Mouse (Mus musculus): ENCODE measurements around the gene Gm37240. TPM values are rescaled to one million over a fixed set of nuclear protein-coding genes. Genes with fewer than 3 reads are reported as not detected.
"Not testable (repeated sequence)": the region's sequence is repeated elsewhere in the genome, so short reads cannot be mapped to it uniquely, and the experiment has no call there.

Gm37240 gene
- polyA plus RNA-seq, 1 experiment from 2014 or later = 0.21 TPM

- not testable (repeated sequence) for H3K27ac ChIP-seq; H3K27me3 ChIP-seq; ATAC-seq (ENCODE audit: low read depth); H3K36me3 ChIP-seq; H3K4me2 ChIP-seq; H3K9ac ChIP-seq; H3K4me3 ChIP-seq (replicated peaks); DNase-seq; H3K9me3 ChIP-seq (replicated peaks)
- peaks cover 13% of the 10 kb centered on the region for H3K4me1 ChIP-seq (replicated peaks)
- 85% methylated on average over 2 of the region's 2 CpGs for WGBS (ENCODE audit: insufficient replicate concordance)
Measured at GRCm38 (mm10) chr3:84562911-84563310, 1324.4 kb downstream of the Gm37240 start.

DNA sequence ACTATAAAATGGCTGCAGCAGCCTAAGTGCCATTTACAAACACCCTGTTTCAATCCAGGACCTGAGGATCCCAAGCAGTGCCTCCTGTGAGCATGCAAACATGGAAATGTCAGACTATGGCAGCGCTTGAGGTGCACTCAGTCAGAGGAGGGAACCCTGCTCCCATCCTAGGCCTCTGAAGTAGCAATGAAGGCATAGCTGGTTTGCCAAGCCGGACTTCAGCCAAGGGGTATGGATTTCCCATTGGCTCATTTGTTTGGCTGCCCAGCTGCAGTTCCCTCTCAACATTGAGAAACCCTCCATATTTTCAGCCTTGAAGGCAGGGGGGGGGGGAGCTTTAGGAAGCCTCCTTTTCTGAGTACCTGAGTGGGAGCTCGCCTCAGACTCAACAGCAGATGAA, 1329.0 kb downstream of the Gm37240 start:
- Histone ChIP-seq H3K4me1 (replicated peaks) (peaks cover 14% of the 10 kb centered on the region), H3K4me3 (replicated peaks) (no peak overlapping the region), H3K4me2 (no peak overlapping the region), H3K27me3 (no peaks in the 10 kb centered on the region), H3K9me3 (replicated peaks) (no peaks in the 10 kb centered on the region), H3K36me3 (no peaks in the 10 kb centered on the region), H3K27ac (no peak overlapping the region), H3K9ac (no peak overlapping the region)
- WGBS (ENCODE audit: insufficient replicate concordance) = 88% methylated on average over 3 of the region's 3 CpGs
- ATAC-seq (ENCODE audit: low read depth) (no peak), DNase-seq (no peak)

DNA sequence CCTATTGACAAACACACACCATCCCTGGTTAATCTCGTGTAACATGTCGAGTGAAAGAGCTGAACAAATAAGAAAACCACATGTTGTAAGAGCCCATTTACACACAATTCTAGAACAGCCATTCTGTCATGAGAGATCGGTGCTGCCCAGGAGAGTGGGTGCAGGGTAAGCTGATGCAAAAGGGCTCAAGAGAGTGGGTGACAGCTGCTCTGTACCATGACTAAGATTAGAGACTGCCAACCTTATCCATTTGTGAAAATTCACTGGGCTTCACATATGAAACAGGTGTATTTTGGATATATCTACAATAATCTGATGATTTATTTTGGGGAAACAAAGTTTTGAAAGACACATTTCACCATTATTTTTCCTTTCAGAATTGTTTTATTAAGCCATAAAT, 1331.5 kb downstream of the Gm37240 start:
- H3K4me3 ChIP-seq (replicated peaks) = no peak overlapping the region
- ATAC-seq (ENCODE audit: low read depth) = no peak
- H3K9me3 ChIP-seq (replicated peaks) = no peaks in the 10 kb centered on the region
- H3K4me1 ChIP-seq (replicated peaks) = peaks cover 8% of the 10 kb centered on the region
- H3K27ac ChIP-seq = no peak overlapping the region
- H3K36me3 ChIP-seq = no peaks in the 10 kb centered on the region
- H3K27me3 ChIP-seq = no peaks in the 10 kb centered on the region
- no peak overlapping the region for H3K4me2 ChIP-seq
- whole genome bisulfite sequencing (ENCODE audit: insufficient replicate concordance) = 68% methylated on average over 3 of the region's 3 CpGs
- H3K9ac ChIP-seq = no peak overlapping the region
- DNase-seq = no peak

DNA sequence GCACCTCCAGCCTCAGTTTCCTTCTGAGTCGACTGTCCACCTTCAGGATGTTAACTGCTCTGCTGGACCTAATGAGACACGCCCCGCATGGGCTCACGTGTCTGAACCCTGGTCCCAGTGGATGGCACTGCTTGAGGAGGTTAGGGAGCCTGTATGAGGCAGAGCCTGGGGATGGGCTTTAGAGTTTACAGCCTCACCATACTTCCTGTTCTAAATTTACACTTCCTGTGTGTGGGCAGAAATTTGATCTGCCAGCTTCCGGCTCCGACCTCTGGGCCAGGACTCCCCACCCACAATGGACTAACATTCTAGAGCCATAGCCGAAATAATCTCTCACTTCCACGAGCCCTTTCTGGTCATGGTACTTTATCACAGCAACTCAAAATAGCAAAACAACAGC, 1340.1 kb downstream of the Gm37240 start:
- Histone ChIP-seq H3K27me3 (no peaks in the 10 kb centered on the region), H3K36me3 (no peaks in the 10 kb centered on the region), H3K4me1 (replicated peaks) (peaks cover 6% of the 10 kb centered on the region), H3K4me2 (no peak overlapping the region), H3K4me3 (replicated peaks) (no peak overlapping the region), H3K9me3 (replicated peaks) (no peaks in the 10 kb centered on the region), H3K27ac (no peak overlapping the region), H3K9ac (no peak overlapping the region)
- no peak for DNase-seq
- ATAC-seq (ENCODE audit: low read depth) = peak; percentile 26; the same call in 1 of the 2 replicates
- 37% methylated on average over 8 of the region's 8 CpGs for WGBS (ENCODE audit: insufficient replicate concordance)

DNA sequence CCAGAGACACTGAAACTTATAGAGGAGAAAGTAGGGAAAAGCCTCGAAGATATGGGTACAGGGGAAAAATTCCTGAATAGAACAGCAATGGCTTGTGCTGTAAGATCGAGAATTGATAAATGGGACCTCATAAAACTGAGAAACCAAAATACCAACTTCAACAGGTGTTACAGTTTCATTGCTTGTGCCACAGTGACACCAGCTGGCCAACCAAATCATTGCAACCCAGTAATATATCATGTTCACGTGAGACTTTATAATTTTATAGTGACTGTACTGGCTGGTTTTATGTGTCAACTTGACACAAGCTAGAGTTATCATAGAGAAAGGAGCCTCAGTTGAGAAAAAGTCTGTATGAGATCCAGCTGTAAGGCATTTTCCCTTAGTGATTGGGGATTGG, 1344.9 kb downstream of the Gm37240 start:
- 7% methylated on average over 3 of the region's 3 CpGs for WGBS (ENCODE audit: insufficient replicate concordance)
- H3K4me1 ChIP-seq (replicated peaks) = peaks cover 20% of the 10 kb centered on the region
- H3K4me2 ChIP-seq; H3K9me3 ChIP-seq (replicated peaks); H3K4me3 ChIP-seq (replicated peaks); H3K9ac ChIP-seq; H3K27ac ChIP-seq; ATAC-seq (ENCODE audit: low read depth); H3K27me3 ChIP-seq; H3K36me3 ChIP-seq: not testable (repeated sequence)
- peak; percentile 27 for DNase-seq

- DNase-seq (no peak), ATAC-seq (ENCODE audit: low read depth) (no peak)
- Histone ChIP-seq H3K4me1 (replicated peaks) (peaks cover 15% of the 10 kb centered on the region), H3K9ac (no peak overlapping the region), H3K27me3 (no peaks in the 10 kb centered on the region), H3K4me2 (no peak overlapping the region), H3K36me3 (no peaks in the 10 kb centered on the region), H3K4me3 (replicated peaks) (no peak overlapping the region), H3K27ac (no peak overlapping the region), H3K9me3 (replicated peaks) (no peaks in the 10 kb centered on the region)
- WGBS (ENCODE audit: insufficient replicate concordance) = 64% methylated on average over 1 of the region's 1 CpGs
Measured at GRCm38 (mm10) chr3:84541881-84542280, 1345.4 kb downstream of the Gm37240 start.

DNA sequence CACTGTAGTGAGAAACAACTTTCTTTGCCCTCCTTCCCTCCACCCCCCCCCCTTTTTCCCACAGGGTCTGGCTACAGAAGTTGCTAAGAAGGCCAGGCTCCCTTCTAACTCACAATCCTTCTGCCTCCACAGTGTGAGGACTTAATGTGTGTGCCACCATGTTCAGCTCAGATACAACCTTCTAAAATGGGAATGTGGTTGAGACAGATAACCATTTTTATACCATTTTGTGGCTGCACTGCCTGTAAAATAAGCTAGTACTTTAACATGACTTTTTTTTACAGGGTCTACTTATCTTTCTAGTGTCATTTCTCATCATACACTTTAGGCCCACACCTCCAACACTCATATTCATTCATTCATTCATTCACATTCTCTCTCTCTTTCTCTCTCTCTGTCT, 1346.7 kb downstream of the Gm37240 start:
- Histone ChIP-seq H3K4me1 (replicated peaks) (peaks cover 15% of the 10 kb centered on the region), H3K36me3 (no peaks in the 10 kb centered on the region), H3K9me3 (replicated peaks) (no peaks in the 10 kb centered on the region), H3K4me3 (replicated peaks) (no peak overlapping the region), H3K27me3 (no peaks in the 10 kb centered on the region), H3K9ac (no peak overlapping the region), H3K4me2 (no peak overlapping the region), H3K27ac (no peak overlapping the region)
- DNase-seq (no peak), ATAC-seq (ENCODE audit: low read depth) (peak; percentile 47; the same call in 1 of the 2 replicates)

- H3K27ac ChIP-seq = no peak overlapping the region
- WGBS (ENCODE audit: insufficient replicate concordance) = 76% methylated on average over 6 of the region's 6 CpGs
- H3K4me2 ChIP-seq = no peak overlapping the region
- H3K36me3 ChIP-seq = no peaks in the 10 kb centered on the region
- H3K4me1 ChIP-seq (replicated peaks) = peaks cover 13% of the 10 kb centered on the region
- no peak overlapping the region for H3K9ac ChIP-seq
- ATAC-seq (ENCODE audit: low read depth) (no peak), DNase-seq (no peak)
- no peak overlapping the region for H3K4me3 ChIP-seq (replicated peaks)
- H3K9me3 ChIP-seq (replicated peaks) = no peaks in the 10 kb centered on the region
- H3K27me3 ChIP-seq = no peaks in the 10 kb centered on the region
Measured at GRCm38 (mm10) chr3:84536987-84537386, 1350.3 kb downstream of the Gm37240 start.

GRCm38 (mm10) chr3:84533227-84533626, 1354.1 kb downstream of the Gm37240 start:
- Histone ChIP-seq H3K36me3 (no peaks in the 10 kb centered on the region), H3K27ac (no peak overlapping the region), H3K4me1 (replicated peaks) (no peaks in the 10 kb centered on the region), H3K4me2 (no peak overlapping the region), H3K27me3 (no peaks in the 10 kb centered on the region), H3K9me3 (replicated peaks) (no peaks in the 10 kb centered on the region), H3K9ac (no peak overlapping the region), H3K4me3 (replicated peaks) (no peak overlapping the region)
- ATAC-seq (ENCODE audit: low read depth) (no peak), DNase-seq (no peak)
- WGBS (ENCODE audit: insufficient replicate concordance) = 56% methylated on average over 5 of the region's 5 CpGs

DNA sequence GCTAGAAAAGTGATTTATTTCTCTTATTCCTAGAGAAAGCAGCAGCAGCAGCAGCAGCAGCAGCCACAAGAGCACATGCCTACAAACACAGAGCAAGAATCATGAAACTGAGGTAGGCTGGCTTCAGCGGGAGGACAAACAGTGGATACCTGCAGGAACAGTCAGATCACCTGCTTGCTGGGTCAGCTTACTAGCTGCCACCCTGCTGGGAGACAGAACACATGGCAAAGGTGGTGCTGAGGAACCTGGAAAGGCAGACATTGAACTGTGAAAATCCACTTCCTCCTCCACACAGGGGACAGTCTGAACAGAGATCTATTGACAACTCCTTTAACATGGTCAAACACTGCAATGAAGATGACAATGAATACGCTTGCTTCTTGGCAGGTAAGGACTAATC, 1358.3 kb downstream of the Gm37240 start:
- H3K4me1 ChIP-seq (replicated peaks) = no peaks in the 10 kb centered on the region
- WGBS (ENCODE audit: insufficient replicate concordance) = 73% methylated on average over 2 of the region's 2 CpGs
- no peak overlapping the region for H3K4me2 ChIP-seq
- DNase-seq (no peak), ATAC-seq (ENCODE audit: low read depth) (no peak)
- H3K9me3 ChIP-seq (replicated peaks) = no peaks in the 10 kb centered on the region
- no peak overlapping the region for H3K4me3 ChIP-seq (replicated peaks)
- H3K27me3 ChIP-seq = no peaks in the 10 kb centered on the region
- no peak overlapping the region for H3K9ac ChIP-seq
- H3K36me3 ChIP-seq = no peaks in the 10 kb centered on the region
- H3K27ac ChIP-seq = no peak overlapping the region

GRCm38 (mm10) chr3:84524952-84525351, 1362.4 kb downstream of the Gm37240 start:
- DNase-seq (no peak), ATAC-seq (ENCODE audit: low read depth) (no peak)
- Histone ChIP-seq H3K4me1 (replicated peaks) (no peaks in the 10 kb centered on the region), H3K36me3 (no peaks in the 10 kb centered on the region), H3K4me2 (no peak overlapping the region), H3K27ac (no peak overlapping the region), H3K9me3 (replicated peaks) (no peaks in the 10 kb centered on the region), H3K4me3 (replicated peaks) (no peak overlapping the region), H3K9ac (no peak overlapping the region), H3K27me3 (no peaks in the 10 kb centered on the region)
- WGBS (ENCODE audit: insufficient replicate concordance) = 61% methylated on average over 1 of the region's 1 CpGs

DNA sequence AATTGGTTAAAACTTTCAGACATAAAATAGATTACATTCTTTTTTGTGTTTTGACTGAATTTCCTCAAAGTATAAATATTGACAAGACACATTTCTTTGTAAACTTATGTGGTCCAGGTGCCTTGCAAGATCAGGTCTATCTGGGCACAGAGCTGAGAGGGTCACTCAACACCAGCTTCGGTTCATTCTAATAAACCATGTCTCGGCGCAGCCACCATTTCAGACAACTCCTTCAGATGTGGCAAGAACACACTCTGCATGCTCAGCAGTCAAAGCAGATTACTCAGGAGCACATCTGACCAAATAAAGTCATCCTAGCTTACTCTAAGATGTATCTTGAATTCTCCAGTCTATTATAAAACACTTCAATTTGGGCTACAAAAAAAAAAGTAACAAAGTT, 1371.2 kb downstream of the Gm37240 start:
- H3K4me2 ChIP-seq = no peak overlapping the region
- 0 out of 2 replicates have a peak, but pooled peaks cover 7% of the 10 kb centered on the region for H3K36me3 ChIP-seq
- 91% methylated on average over 3 of the region's 3 CpGs for WGBS (ENCODE audit: insufficient replicate concordance)
- H3K27me3 ChIP-seq = no peaks in the 10 kb centered on the region
- H3K27ac ChIP-seq = no peak overlapping the region
- ATAC-seq (ENCODE audit: low read depth) (no peak), DNase-seq (no peak)
- peaks cover 16% of the 10 kb centered on the region for H3K4me1 ChIP-seq (replicated peaks)
- H3K4me3 ChIP-seq (replicated peaks) = no peak overlapping the region
- H3K9ac ChIP-seq = no peak overlapping the region
- H3K9me3 ChIP-seq (replicated peaks) = no peaks in the 10 kb centered on the region

All from liver, embryonic 13.5 days (tissue).